Mouse (Mus musculus): ENCODE measurements around the gene Dhfr.

GRCm38 (mm10) chr13:92356376-92356775 is 1.9 kb downstream of the Dhfr start:
- no peak for TF ChIP-seq CTCF (IDR thresholded peaks at IDR 0.05; ENCODE audit: insufficient read depth, low read depth, low read length)
- no peak for TF ChIP-seq POLR2A (IDR thresholded peaks at IDR 0.05; ENCODE audit: insufficient read depth, low read depth, low read length)
